Mouse (Mus musculus) regulatory T cell (primary cell): Measurements from ENCODE around the gene Fos.

ENCODE experiments used
- in situ Hi-C: fragments of 300-600 bp; cut with MboI, MseI; formaldehyde crosslinking; loops from one replicate; pipeline ENCODE4 v1.15.1; 2025; ENCODE audit warnings: high pct_unique_total_duplicates

Gene Fos

DNA sequence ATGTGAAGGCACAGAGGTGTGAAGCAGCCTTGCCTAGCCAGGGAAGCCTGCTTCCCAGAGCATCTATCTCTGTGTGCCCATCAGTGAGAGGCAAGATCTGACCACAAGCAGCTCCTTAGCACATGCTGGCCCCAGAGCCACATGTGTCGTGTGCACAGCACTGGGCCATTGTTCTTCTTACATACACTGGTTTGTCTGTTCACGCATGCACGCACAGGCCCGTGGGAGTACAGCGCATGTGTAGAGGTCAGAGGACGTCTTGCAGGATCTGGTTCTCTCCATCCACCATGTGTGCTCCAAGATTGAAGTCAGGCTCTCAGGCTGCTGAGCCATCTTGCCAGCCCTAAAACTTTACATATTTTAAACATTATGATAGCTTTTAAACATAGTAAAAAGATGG, 47.4 kb downstream of the Fos start:
- in situ Hi-C loops = loop anchor here (5.0 to 25.0 kb wide), 2 partner anchors 121 to 1766 kb away; partner anchors contain the start of gene Ism2

DNA sequence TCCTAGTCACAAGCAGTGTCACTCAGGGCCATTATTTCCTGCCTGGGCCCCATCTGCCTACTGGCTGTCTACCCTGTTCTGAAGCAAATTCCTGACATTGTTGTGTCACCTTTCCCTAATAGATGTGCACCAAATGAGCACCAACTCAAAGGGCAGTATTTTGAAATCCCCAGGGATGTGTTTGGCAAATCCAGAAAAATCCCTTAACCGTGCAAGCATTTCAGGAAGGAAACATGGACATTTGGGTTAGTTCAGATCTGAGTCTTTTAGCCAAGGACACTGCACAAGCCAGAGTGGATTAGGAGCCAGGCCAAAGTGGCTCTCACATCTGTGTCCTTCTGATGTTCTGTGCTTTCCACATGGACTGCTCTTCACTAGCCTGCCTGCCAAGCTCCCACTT, 48.0 kb downstream of the Fos start:
- in situ Hi-C loops = loop anchor here (5.0 to 25.0 kb wide), 2 partner anchors 121 to 1766 kb away; partner anchors contain the start of gene Ism2

DNA sequence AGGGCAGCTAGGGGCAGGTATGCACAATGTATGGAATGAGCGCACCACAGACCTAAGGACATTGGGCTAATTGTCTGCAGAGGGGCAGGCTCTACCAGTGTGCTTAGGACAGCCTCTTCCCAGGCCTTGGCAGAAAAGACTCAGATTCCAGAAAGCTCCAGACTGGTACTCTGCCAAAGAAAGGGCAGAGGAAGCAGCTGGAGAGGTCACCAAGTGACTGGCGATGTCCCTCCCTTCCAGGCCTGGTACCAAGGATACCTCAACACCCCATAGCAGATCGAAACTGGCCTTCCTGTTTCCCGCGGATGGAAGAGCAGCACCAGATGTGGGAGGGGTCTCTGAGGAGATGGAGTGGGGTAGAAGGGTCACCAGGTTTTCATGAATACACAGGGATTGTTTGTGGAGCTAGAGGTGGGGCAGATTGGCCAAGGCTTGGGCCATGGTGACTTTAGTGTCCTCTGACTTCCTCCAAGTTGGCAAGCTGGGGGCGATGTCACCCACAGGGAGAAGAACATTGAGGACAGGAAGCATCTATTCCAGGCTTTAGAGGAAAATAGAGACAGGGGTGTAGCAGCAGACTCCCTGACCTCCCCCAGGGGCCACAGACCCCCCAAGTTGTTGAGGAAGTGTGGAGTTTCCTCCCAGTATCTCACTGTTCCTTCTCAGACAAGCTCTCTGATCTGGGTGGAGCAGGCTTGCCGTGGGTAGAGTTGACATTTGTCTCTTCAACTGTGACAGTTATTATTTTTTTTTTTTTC, 49.1 kb downstream of the Fos start:
- in situ Hi-C loops = loop anchor here (5.0 to 25.0 kb wide), 2 partner anchors 119 to 1764 kb away; partner anchors contain the start of gene Ism2

DNA sequence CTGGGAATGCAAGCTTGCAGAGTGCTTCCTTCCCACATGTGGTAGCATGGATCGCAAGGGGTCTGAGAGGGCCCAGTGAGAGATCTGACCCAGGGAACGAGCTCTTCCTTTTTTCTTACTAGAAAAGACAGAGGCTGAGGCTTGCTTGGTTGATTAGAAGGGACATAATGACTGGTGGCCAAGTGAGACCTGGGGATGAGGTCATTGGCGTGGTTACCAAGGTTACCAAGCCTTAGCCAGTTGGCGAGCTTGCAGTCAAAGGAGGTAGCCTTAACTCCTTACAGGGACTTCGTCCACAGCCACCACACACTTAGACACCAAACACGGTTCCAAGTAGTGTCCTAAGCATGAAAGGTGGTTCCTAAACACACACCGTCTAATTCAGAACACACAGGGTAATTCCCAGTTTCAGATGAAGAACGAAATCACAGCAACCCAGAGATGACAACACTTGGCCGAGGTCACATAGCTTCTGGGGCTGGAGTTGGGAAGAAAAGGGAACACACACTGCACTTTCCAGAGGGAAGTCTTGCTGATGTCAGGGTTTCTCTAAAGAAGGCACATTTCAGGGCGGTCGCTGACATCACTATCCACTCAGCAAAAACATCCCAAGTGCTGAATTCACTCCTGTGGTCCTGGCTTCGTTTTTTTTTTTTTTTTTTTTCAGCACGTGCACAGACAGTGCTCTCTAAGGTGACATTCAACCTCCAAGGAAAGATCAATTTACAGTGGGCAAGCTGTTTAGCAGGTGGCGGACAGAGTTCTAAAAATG, 49.9 kb downstream of the Fos start:
- in situ Hi-C loops = loop anchor here (5.0 to 25.0 kb wide), 2 partner anchors 119 to 1764 kb away; partner anchors contain the start of gene Ism2

DNA sequence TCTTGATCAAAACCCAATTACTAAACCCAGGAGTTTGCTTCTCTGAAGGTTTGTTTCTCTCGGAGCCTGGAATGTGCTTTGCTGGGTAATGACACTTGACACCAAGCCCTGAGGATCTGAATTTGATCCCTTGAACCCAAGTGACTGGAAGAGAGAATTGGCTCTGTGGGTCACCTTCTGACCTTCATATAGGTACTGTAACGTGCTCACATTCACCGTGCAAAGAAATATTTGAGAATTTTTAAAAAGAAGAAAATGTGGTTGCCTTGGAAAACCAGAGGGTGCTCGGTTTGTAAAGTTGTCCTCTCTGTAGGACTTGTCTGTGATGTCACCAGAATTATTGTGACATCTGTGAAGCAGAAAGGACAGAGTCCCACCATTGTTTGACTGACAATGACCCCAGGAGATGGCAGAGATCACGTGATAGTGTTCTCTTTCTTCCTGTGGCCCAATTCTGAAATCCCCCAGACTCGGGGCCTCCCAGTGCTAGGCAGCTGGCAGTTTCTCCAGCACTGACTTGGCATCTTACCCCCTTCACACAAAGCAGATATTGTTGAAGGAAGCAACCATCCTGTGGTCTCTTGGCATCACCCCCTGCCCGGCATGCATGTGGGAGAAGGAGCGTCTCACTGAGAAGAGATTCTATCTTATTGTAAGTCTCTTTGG, 50.6 kb downstream of the Fos start:
- in situ Hi-C loops = loop anchor here (5.0 to 25.0 kb wide), 2 partner anchors 118 to 1763 kb away; partner anchors contain the start of gene Ism2

DNA sequence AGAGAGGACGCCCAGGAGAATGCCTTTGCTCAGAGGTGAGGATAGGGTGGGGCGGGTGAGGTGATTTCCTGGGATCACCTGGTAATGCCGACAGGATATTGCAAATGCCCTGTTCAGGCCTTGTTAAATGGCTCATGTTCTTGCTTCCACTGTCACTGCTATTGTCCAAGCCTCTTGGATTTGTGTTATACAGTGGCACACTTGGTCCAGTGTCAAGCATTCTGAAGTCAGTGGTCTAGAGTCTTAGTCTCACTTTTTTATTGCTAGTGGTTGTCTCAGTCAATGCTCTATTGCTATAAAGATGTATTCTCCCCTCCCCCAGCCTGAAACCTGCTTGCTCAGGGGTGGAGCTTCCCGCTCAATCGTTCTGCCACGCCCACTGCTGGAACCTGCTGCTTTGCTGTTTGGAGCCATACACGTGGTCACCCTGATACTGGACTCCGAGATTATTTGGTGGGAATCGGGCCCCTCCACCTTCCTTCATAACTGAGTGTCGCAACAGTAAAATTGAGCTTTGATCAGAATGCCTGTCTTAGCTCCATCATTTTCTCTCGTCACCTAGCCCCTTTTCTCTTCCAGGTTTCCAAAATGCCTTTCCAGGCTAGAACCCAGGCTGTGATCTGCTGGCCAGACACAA, 51.3 kb downstream of the Fos start:
- in situ Hi-C loops = loop anchor here (5.0 to 25.0 kb wide), 2 partner anchors 117 to 1762 kb away; partner anchors contain the start of gene Ism2
